Mouse (Mus musculus) mature B cell (primary cell): ENCODE results near the gene Slc25a26.

Source experiments
- in situ Hi-C: fragments of 300-500 bp; cut with MboI; formaldehyde crosslinking; loops from 2 replicates; pipeline ENCODE4 v1.14.3; 2019

Slc25a26 gene

GRCm38 (mm10) chr6:94499897-94500623 is at the start of gene Slc25a26:
TSS of gene Slc25a26 (plus strand) at chr6:94500331.
- in situ Hi-C loops, result loop anchor here (10.0 kb wide), 1 partner anchor 615 kb away; the partner anchor contains the start of gene Kbtbd8

GRCm38 (mm10) chr6:94464037-94464891 is 35.9 kb upstream of the Slc25a26 start:
- in situ Hi-C loops, result no loop called here

- in situ Hi-C loops, result no loop called here
Measured at GRCm38 (mm10) chr6:94466508-94467205, 33.5 kb upstream of the Slc25a26 start.

GRCm38 (mm10) chr6:94492739-94493138 is 7.4 kb upstream of the Slc25a26 start:
- in situ Hi-C loops, result no loop called here

GRCm38 (mm10) chr6:94503963-94504362 is 3.8 kb downstream of the Slc25a26 start:
- in situ Hi-C loops, result loop anchor here (10.0 kb wide), 1 partner anchor 611 kb away; the partner anchor contains the start of gene Kbtbd8

GRCm38 (mm10) chr6:94507921-94508320 is 7.8 kb downstream of the Slc25a26 start:
- in situ Hi-C loops, result loop anchor here (10.0 kb wide), 1 partner anchor 607 kb away; the partner anchor contains the start of gene Kbtbd8

- in situ Hi-C loops, result loop anchor here (10.0 kb wide), 1 partner anchor 606 kb away; the partner anchor contains the start of gene Kbtbd8
Measured at GRCm38 (mm10) chr6:94508807-94509206, 8.7 kb downstream of the Slc25a26 start.

GRCm38 (mm10) chr6:94509220-94509619 is 9.1 kb downstream of the Slc25a26 start:
- in situ Hi-C loops, result loop anchor here (10.0 kb wide), 1 partner anchor 606 kb away; the partner anchor contains the start of gene Kbtbd8

- in situ Hi-C loops, result no loop called here
Measured at GRCm38 (mm10) chr6:94518171-94518570, 18.0 kb downstream of the Slc25a26 start.

GRCm38 (mm10) chr6:94524335-94524734 is 24.2 kb downstream of the Slc25a26 start:
- in situ Hi-C loops, result loop anchor here (10.0 kb wide), 1 partner anchor 460 kb away; no protein-coding TSS in a partner anchor

- in situ Hi-C loops, result no loop called here
Measured at GRCm38 (mm10) chr6:94530756-94531155, 30.6 kb downstream of the Slc25a26 start.

GRCm38 (mm10) chr6:94532086-94532485 is 32.0 kb downstream of the Slc25a26 start:
- in situ Hi-C loops, result no loop called here

- in situ Hi-C loops, result no loop called here
Measured at GRCm38 (mm10) chr6:94536478-94536877, 36.3 kb downstream of the Slc25a26 start.

- in situ Hi-C loops, result no loop called here
Measured at GRCm38 (mm10) chr6:94537652-94538051, 37.5 kb downstream of the Slc25a26 start.

GRCm38 (mm10) chr6:94540090-94540489 is 40.0 kb downstream of the Slc25a26 start:
- in situ Hi-C loops, result no loop called here

- in situ Hi-C loops, result no loop called here
Measured at GRCm38 (mm10) chr6:94540615-94541014, 40.5 kb downstream of the Slc25a26 start.

- in situ Hi-C loops, result no loop called here
Measured at GRCm38 (mm10) chr6:94541133-94541532, 41.0 kb downstream of the Slc25a26 start.

GRCm38 (mm10) chr6:94541854-94542253 is 41.7 kb downstream of the Slc25a26 start:
- in situ Hi-C loops, result no loop called here

GRCm38 (mm10) chr6:94543902-94544840 is 44.0 kb downstream of the Slc25a26 start:
- in situ Hi-C loops, result no loop called here

- in situ Hi-C loops, result no loop called here
Measured at GRCm38 (mm10) chr6:94547239-94547638, 47.1 kb downstream of the Slc25a26 start.

GRCm38 (mm10) chr6:94550298-94550697 is 50.2 kb downstream of the Slc25a26 start:
- in situ Hi-C loops, result no loop called here
